Comparison of ENCODE assay signal across 25 mouse cellular contexts in genomic region chr1:108282099-108282498, GRCm38 (mm10).
DNase-seq lines count a peak whose midpoint lies in the region; ATAC-seq and TF ChIP-seq lines count a peak whose summit lies in the region.
"Had no signal": no experiment of that assay in that cellular context is flagged by ENCODE, and none has a peak within 500 bp of the region (broad histone marks: within the 10 kb centered on the region; RNA-seq: fewer than 3 reads in every experiment).

No protein-coding gene starts in this region.

- H3K4me2 ChIP-seq in limb, embryonic 11.5 days (ENCODE audit: low read depth, severe bottlenecking), result no peak overlapping the region
- no peak overlapping the region for H3K4me2 ChIP-seq in limb, embryonic 14.5 days (replicated peaks; ENCODE audit: low read depth, low read length, severe bottlenecking)
- no peak overlapping the region for H3K4me2 ChIP-seq in hindbrain, embryonic 16.5 days (ENCODE audit: low read length)
- H3K4me2 ChIP-seq in heart, embryonic 12.5 days, result no peak overlapping the region
- H3K4me2 ChIP-seq: embryonic facial prominence, embryonic 12.5 days; forebrain, embryonic 12.5 days; forebrain, embryonic 15.5 days; hindbrain, embryonic 12.5 days; hindbrain, embryonic 15.5 days had no signal

- no peak for TF ChIP-seq POLR2A in limb, embryonic 14.5 days (IDR thresholded peaks at IDR 0.05; ENCODE audit: borderline replicate concordance, extremely low read depth, insufficient read depth, insufficient read length)

- no peak overlapping the region for H3K27ac ChIP-seq in limb, embryonic 11.5 days (replicated peaks; ENCODE audit: low read depth, low read length)
- no peak overlapping the region for H3K27ac ChIP-seq in limb, embryonic 10.5 days
- H3K27ac ChIP-seq in limb, embryonic 14.5 days (replicated peaks; ENCODE audit: low read depth, low read length), result no peak overlapping the region
- H3K27ac ChIP-seq in hindbrain, embryonic 16.5 days (ENCODE audit: low read depth, low read length), result no peak overlapping the region
- no peak overlapping the region for H3K27ac ChIP-seq in heart, embryonic 12.5 days (ENCODE audit: poor library complexity, severe bottlenecking)
- H3K27ac ChIP-seq: embryonic facial prominence, embryonic 12.5 days; forebrain, embryonic 12.5 days; forebrain, embryonic 15.5 days; heart, adult 2 months; heart, embryonic 10.5 days; hindbrain, embryonic 12.5 days; hindbrain, embryonic 15.5 days had no signal

- H3K4me1 ChIP-seq in limb, embryonic 11.5 days (ENCODE audit: control insufficient read depth, insufficient read depth, low read length), result no peaks in the 10 kb centered on the region
- H3K4me1 ChIP-seq in limb, embryonic 10.5 days, result peaks cover 7% of the 10 kb centered on the region; the same call in 1 of the 2 replicates
- 0 out of 2 replicates have a peak, but pooled peaks cover 2% of the 10 kb centered on the region for H3K4me1 ChIP-seq in limb, embryonic 14.5 days (ENCODE audit: control insufficient read depth, insufficient read depth, low read length)
- H3K4me1 ChIP-seq in hindbrain, embryonic 16.5 days (ENCODE audit: control insufficient read depth, insufficient read depth, low read depth, low read length), result no peaks in the 10 kb centered on the region
- no peaks in the 10 kb centered on the region for H3K4me1 ChIP-seq in heart, embryonic 12.5 days (replicated peaks)
- H3K4me1 ChIP-seq: embryonic facial prominence, embryonic 12.5 days; forebrain, embryonic 12.5 days; forebrain, embryonic 15.5 days; heart, embryonic 10.5 days; hindbrain, embryonic 12.5 days; hindbrain, embryonic 15.5 days had no signal

- H3K36me3 ChIP-seq in limb, embryonic 11.5 days (ENCODE audit: control insufficient read depth, insufficient read depth, low read length), result no peaks in the 10 kb centered on the region
- H3K36me3 ChIP-seq in limb, embryonic 10.5 days, result no peaks in the 10 kb centered on the region
- no peaks in the 10 kb centered on the region for H3K36me3 ChIP-seq in limb, embryonic 14.5 days (ENCODE audit: control insufficient read depth, insufficient read depth, low read length)
- no peaks in the 10 kb centered on the region for H3K36me3 ChIP-seq in hindbrain, embryonic 16.5 days (ENCODE audit: control insufficient read depth, insufficient read depth, low read length)
- H3K36me3 ChIP-seq in heart, embryonic 12.5 days, result no peaks in the 10 kb centered on the region
- H3K36me3 ChIP-seq: embryonic facial prominence, embryonic 12.5 days; forebrain, embryonic 12.5 days; forebrain, embryonic 15.5 days; heart, embryonic 10.5 days; hindbrain, embryonic 12.5 days; hindbrain, embryonic 15.5 days had no signal

- 52% methylated on average over 5 of the region's 5 CpGs for WGBS in limb, embryonic 11.5 days
- 79% methylated on average over 5 of the region's 5 CpGs for WGBS in limb, embryonic 10.5 days
- 26% methylated on average over 5 of the region's 5 CpGs for WGBS in limb, embryonic 14.5 days
- WGBS in hindbrain, embryonic 16.5 days, result 85% methylated on average over 5 of the region's 5 CpGs
- 67% methylated on average over 5 of the region's 5 CpGs for WGBS in heart, embryonic 12.5 days

- H3K9ac ChIP-seq in limb, embryonic 11.5 days (ENCODE audit: low read length), result no peak overlapping the region
- no peak overlapping the region for H3K9ac ChIP-seq in limb, embryonic 14.5 days (ENCODE audit: low read depth, low read length, severe bottlenecking)
- no peak overlapping the region for H3K9ac ChIP-seq in hindbrain, embryonic 16.5 days (ENCODE audit: low read depth, low read length)
- H3K9ac ChIP-seq in heart, embryonic 12.5 days, result no peak overlapping the region
- H3K9ac ChIP-seq: embryonic facial prominence, embryonic 12.5 days; forebrain, embryonic 12.5 days; forebrain, embryonic 15.5 days; hindbrain, embryonic 12.5 days; hindbrain, embryonic 15.5 days had no signal

- H3K9me3 ChIP-seq in limb, embryonic 11.5 days (ENCODE audit: control insufficient read depth, low read length), result no peaks in the 10 kb centered on the region
- no peaks in the 10 kb centered on the region for H3K9me3 ChIP-seq in limb, embryonic 10.5 days (replicated peaks)
- H3K9me3 ChIP-seq in limb, embryonic 14.5 days (ENCODE audit: control insufficient read depth, low read length), result no peaks in the 10 kb centered on the region
- H3K9me3 ChIP-seq in hindbrain, embryonic 16.5 days (ENCODE audit: control insufficient read depth, low read length), result 0 out of 2 replicates have a peak, but pooled peaks cover 2% of the 10 kb centered on the region
- H3K9me3 ChIP-seq in heart, embryonic 12.5 days (replicated peaks), result no peaks in the 10 kb centered on the region
- H3K9me3 ChIP-seq: embryonic facial prominence, embryonic 12.5 days; forebrain, embryonic 12.5 days; forebrain, embryonic 15.5 days; heart, embryonic 10.5 days; hindbrain, embryonic 12.5 days; hindbrain, embryonic 15.5 days had no signal

- DNase-seq in embryo, embryonic 10.5 days (ENCODE audit: low spot score), result peak; percentile 3
- DNase-seq in embryo, embryonic 10 days (ENCODE audit: low spot score), result no peak
- DNase-seq in limb, embryonic 11.5 days (ENCODE audit: low spot score), result no peak
- DNase-seq in limb, embryonic 10.5 days (ENCODE audit: low spot score), result no peak
- peak; percentile 22 for DNase-seq in limb, embryonic 14.5 days (ENCODE audit: low spot score)
- DNase-seq: adrenal gland, postnatal 10 days; adrenal gland, postnatal 36 days; cerebellum, adult 18-20 months; cerebellum, adult 9-10 months; cerebellum, postnatal 14 days; embryo, embryonic 11 days; gastrocnemius, postnatal 10 days; gastrocnemius, postnatal 36 days; heart, adult 2 months had no signal

- H3K27me3 ChIP-seq in limb, embryonic 11.5 days (ENCODE audit: control insufficient read depth, insufficient read depth, low read length), result no peaks in the 10 kb centered on the region
- no peaks in the 10 kb centered on the region for H3K27me3 ChIP-seq in limb, embryonic 10.5 days (ENCODE audit: low read depth, poor library complexity, severe bottlenecking)
- H3K27me3 ChIP-seq in limb, embryonic 14.5 days (ENCODE audit: control insufficient read depth, insufficient read depth, low read length), result no peaks in the 10 kb centered on the region
- H3K27me3 ChIP-seq in hindbrain, embryonic 16.5 days (replicated peaks; ENCODE audit: control insufficient read depth, insufficient read depth, low read length), result no peaks in the 10 kb centered on the region
- no peaks in the 10 kb centered on the region for H3K27me3 ChIP-seq in heart, embryonic 12.5 days (replicated peaks)
- H3K27me3 ChIP-seq: embryonic facial prominence, embryonic 12.5 days; forebrain, embryonic 12.5 days; forebrain, embryonic 15.5 days; hindbrain, embryonic 12.5 days; hindbrain, embryonic 15.5 days had no signal

- ATAC-seq in limb, embryonic 11.5 days (ENCODE audit: insufficient number of reproducible peaks, low FRiP score, low TSS enrichment, low read depth), result 0 out of 2 replicates have a peak, but pooled peaks have one; percentile 31
- no peak for ATAC-seq in limb, embryonic 14.5 days (ENCODE audit: low FRiP score, low read depth)
- no peak for ATAC-seq in hindbrain, embryonic 16.5 days
- no peak for ATAC-seq in heart, embryonic 12.5 days (ENCODE audit: insufficient number of reproducible peaks, low FRiP score)
- ATAC-seq: activated CD4-positive, CD25-positive, alpha-beta regulatory T cell, adult 4 months; forebrain, embryonic 15.5 days; inflammation-experienced regulatory T-cells, adult 6 months had no signal

- no peak overlapping the region for H3K4me3 ChIP-seq in limb, embryonic 11.5 days (ENCODE audit: low read depth, low read length)
- no peak overlapping the region for H3K4me3 ChIP-seq in limb, embryonic 10.5 days
- no peak overlapping the region for H3K4me3 ChIP-seq in limb, embryonic 14.5 days (replicated peaks; ENCODE audit: low read length)
- H3K4me3 ChIP-seq in hindbrain, embryonic 16.5 days (ENCODE audit: low read length), result no peak overlapping the region
- H3K4me3 ChIP-seq in heart, embryonic 12.5 days, result no peak overlapping the region
- H3K4me3 ChIP-seq: embryonic facial prominence, embryonic 12.5 days; erythroblast, embryonic 14.5 days; forebrain, embryonic 12.5 days; forebrain, embryonic 15.5 days; heart, adult 2 months; heart, embryonic 10.5 days; hindbrain, embryonic 12.5 days; hindbrain, embryonic 15.5 days had no signal

Comparison
In these comparisons a context has a peak if more than half of its experiments do, and no peak if none do; other contexts are left out.
1. DNase-seq: peak in embryo, embryonic 10.5 days (single experiment) and limb, embryonic 14.5 days (single experiment); none in embryo, embryonic 10 days (single experiment), limb, embryonic 11.5 days (single experiment) and limb, embryonic 10.5 days (single experiment).